Mouse (Mus musculus): ENCODE measurements at regions not wholly inside any gene's neighbourhood (a gene's known extent, or its start where the extent isn't known, plus 50 kb on each side); places are given as distances from the start of the nearest gene placed in this dataset.
A peak's percentile ranks its signal among the peaks of the same experiment; 100 is the strongest.

- no peak for DNase-seq
- intact Hi-C loops (cut with DNase I): no loop called here
Observed at GRCm38 (mm10) chr4:140463296-140463695, 202.5 kb downstream of the Arhgef10l start.

DNA sequence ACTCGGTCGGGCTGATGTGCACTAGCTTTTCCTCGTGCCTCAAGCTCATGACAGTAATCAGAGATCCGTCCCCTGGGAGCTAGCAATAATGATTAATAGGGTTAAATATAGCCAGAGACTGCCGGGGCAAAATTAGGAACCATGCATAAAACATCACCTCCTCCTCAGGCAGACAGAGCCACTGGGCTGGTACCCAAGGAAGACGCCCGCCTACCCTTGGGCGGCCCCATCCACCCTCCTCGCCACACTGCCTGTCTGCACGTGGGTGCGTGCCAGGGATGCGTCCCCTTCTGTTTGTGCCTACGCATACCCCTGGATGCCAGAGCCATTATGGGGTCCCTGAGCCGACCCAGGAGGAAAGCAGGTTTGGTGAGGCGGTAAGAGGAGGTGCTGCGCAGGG lies 204.5 kb downstream of the Arhgef10l start:
- intact Hi-C loops (cut with DNase I): no loop called here
- DNase-seq: peak; percentile 37

DNA sequence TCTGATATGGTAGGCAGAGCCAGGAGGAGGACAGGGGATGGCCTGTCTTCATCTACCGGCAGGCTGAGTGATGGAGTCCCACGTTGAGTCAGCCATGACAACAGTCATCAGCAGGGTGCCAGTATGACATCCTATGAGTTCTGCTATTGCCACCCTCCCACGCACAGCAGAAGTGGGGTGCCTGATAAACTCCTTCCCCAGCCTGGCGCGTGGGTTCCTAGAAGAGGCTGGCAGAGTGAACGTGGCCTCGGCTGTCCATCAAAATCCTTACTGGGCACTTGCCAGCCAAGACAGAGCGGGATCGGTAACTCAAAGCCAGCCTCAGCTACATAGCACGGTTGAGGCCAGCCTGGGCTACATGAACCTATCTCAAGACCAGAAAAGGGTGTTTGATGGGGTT lies 202.5 kb upstream of the Igsf21 start:
- DNase-seq: no peak
- intact Hi-C loops (cut with DNase I): no loop called here

DNA sequence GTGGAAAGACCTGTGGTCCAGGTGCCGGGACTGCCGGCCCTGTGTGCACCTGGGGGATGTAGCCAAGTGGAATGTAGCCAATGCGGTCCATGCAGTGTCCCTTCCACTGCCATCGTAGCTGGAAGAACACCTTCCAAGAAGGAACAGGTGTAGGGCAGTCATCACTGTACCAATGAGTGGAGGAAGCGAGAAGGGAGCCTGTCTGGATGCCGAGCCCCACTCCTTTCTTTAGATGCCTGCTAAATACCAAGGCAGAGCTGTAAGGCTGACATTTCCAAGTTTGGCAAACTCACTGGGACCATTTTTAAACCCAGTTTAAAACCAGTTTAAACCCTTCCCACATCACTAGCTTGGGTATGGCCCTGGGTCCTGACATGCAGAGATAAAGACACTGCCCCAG lies 199.9 kb upstream of the Igsf21 start:
- intact Hi-C loops (cut with DNase I): no loop called here
- DNase-seq: no peak

- DNase-seq: no peak
- intact Hi-C loops (cut with DNase I): no loop called here
Observed at GRCm38 (mm10) chr4:140445931-140446330, 199.3 kb upstream of the Igsf21 start.

GRCm38 (mm10) chr4:140443221-140443620 lies 196.6 kb upstream of the Igsf21 start:
- peak; percentile 75 for DNase-seq
- intact Hi-C loops (cut with DNase I): no loop called here

DNA sequence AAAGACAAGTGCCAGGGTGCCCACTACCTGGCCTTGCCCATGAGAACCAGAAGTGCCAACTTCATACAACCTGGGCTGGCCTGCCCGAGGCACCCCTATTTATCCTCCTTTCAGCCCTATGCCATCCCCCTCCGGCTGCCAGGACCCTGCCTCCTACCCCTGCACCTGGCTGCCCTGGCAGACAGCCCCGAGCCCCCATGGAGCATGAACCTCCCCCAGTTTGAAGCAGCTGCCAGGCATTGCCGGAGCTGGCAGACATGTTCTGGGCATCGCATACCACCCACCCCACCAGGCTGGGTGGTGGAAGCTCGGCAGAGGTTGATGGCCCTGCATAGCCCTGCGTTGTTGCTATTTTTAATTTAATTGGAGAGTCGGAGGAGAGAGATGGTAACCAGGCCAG lies 195.2 kb upstream of the Igsf21 start:
- DNase-seq: peak; percentile 88
- intact Hi-C loops (cut with DNase I): no loop called here

DNA sequence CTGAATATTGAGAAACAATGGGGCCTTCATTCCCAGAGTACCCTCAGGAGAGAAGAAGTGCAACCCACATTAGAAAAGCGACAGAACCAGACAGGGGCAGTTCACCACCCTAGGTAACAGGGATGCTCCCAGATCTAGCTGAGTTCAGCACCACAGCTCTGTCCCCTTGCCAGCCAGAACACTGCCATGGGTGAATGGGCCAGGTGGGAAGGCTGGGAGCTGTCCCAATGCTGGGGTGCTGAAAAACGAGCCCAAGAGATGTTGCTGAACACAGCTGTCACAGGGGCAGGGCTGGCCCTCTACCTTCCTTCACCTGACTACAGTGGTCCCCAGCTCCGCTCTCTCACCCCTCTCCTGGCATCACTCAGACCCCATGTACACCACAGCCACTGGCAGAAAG lies 193.3 kb upstream of the Igsf21 start:
- DNase-seq: no peak
- intact Hi-C loops (cut with DNase I): no loop called here

- intact Hi-C loops (cut with DNase I): no loop called here
- no peak for DNase-seq
Observed at GRCm38 (mm10) chr4:140436030-140436429, 189.4 kb upstream of the Igsf21 start.

DNA sequence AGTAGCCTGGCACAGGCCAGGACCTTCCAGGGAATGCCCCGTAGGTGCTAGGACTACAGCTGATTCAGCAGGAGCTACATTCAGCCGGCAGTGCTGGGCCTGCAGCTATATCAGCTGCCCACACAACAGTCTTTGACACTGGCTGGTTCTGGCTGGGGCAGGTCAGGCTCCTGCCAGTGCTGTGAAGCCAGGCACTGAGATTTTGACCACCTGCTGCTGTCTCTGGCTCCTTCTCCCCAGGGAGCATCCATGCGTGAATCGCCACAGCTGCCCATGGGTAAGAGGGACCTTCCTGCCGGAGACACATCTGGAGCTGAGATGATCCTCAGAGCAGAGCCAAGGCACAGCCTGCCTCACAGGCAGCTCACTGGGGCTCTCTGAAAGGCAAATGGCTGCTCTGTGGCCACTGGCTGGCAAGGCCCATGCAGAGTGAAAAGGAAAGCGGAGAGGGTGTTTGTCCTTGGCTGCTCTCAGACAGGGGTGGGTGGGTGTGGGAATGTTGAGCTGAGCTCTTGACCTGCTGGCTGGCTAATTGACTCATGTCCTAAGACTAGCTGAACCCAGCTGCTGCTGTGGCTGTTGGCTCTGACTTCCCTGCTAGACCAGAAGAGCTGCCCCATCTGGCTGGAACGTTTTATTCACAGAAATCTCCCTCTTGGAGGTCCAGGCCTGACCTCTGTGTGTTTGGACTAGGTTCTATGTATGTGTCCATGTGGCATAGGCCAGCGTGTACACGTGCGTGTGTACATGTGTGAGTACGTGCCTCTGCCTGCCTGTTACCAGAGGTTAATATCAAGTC lies 187.4 kb upstream of the Igsf21 start:
- DNase-seq: no peak
- intact Hi-C loops (cut with DNase I): no loop called here

GRCm38 (mm10) chr4:140432101-140432500 lies 185.5 kb upstream of the Igsf21 start:
- intact Hi-C loops (cut with DNase I): no loop called here
- no peak for DNase-seq

- intact Hi-C loops (cut with DNase I): no loop called here
- DNase-seq: no peak
Observed at GRCm38 (mm10) chr4:140427039-140427438, 180.5 kb upstream of the Igsf21 start.

DNA sequence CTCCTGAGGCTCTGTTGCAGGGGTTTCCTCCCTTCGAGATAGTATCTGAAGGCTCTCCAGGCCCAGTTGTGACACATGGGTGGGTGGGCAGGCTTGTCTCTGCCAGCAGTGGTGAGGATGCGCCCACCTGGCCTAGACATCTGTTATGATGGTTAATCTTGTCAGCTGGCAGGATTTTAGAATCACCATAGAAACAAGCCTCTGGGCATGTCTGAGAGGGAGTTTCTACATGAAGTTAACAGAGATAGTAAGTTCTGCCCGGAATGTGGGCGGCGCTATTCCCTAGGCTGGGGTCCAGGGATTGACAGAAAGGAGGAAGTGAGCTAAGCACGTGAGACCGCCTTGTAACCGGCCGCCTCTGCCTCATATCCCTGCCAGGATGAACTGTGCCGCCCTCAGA lies 177.2 kb upstream of the Igsf21 start:
- intact Hi-C loops (cut with DNase I): no loop called here
- DNase-seq: no peak

DNA sequence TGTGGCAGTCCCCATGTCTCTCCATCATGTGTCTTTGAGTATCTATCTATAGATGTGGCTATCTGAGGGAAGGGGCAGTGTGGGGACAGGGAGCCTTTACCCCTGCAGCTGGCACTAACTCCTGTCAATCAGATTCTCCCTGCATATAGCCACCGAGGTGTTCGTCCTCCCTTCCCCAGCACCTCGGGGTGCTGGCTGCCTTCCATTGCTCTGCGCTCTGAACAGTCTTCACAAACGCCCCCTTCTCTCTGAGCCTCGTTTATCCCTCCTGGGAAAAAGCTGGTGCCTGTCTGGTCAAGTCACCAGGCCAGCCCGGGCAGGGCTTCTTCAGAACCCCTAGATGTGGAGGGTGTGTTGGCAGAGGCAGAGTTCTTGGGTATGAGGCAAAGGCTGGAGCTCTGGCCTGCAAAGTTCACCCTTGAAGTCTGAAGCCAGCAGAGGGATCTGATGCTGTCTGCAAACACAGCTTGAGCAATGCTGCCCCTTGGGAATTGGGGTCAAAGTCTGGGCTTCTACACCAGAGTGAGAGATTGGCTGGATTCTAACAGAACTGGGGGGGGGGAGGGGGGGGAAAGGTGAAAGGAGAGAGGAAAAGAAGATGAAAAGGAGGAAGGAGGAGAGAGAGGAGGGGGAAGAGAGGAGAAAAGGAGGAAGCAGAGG lies 175.5 kb upstream of the Igsf21 start:
- DNase-seq: no peak
- intact Hi-C loops (cut with DNase I): no loop called here

DNA sequence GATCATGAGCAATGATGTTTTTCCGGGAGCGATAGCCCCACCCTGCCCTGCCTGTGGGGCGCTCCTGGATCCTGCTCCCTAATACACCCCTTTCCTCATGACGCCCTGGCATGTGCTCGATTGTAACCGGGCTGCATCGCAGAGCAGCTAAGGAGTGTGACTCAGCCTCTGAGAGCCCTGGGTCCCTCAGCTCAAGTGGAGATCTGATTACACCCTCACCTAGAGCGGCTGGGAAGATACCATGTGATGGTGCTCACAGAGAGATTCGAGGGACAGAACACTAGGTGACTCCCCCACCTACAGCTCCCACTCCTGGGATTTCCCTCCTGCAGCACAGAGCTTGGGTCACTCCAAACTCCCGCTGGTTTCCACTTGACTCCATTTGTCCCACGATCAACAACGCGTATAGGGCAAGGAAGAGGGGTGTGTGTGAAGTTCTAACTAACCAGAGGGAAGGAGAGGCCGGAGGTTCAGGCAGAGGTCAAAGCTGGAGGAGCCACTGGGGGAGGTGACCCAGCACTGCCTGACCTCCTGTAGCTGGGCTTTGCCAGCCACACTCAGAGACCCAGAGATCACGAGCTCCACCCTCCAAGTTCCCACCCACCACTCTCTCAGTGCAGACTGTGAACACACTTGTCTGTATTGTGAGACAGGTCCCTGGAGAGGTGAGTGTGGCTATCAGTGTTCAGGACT lies 173.3 kb upstream of the Igsf21 start:
- intact Hi-C loops (cut with DNase I): no loop called here
- DNase-seq: no peak

GRCm38 (mm10) chr4:140412312-140412930 lies 165.8 kb upstream of the Igsf21 start:
- peak; percentile 53 for DNase-seq
- intact Hi-C loops (cut with DNase I): no loop called here

DNA sequence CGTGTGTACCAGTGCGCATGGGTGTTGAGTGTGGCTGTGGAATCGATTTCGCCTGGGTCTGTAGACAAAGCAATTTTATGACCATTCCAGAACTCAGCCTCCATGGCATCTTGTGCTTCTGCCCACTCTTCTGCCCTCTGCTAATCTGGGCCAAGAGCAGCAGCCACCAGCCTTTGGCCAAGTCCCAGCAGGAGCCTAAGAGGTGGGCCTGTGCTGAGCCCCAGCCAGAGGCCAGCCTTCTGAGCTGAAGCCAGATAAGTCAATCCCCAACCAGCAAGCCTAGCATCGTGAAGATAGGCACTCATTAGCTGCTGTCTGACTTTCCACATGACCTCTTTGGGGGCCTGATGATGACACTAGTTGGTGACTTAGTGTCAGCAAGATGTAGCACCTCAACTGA lies 161.9 kb upstream of the Igsf21 start:
- intact Hi-C loops (cut with DNase I): no loop called here
- DNase-seq: peak; percentile 75

DNA sequence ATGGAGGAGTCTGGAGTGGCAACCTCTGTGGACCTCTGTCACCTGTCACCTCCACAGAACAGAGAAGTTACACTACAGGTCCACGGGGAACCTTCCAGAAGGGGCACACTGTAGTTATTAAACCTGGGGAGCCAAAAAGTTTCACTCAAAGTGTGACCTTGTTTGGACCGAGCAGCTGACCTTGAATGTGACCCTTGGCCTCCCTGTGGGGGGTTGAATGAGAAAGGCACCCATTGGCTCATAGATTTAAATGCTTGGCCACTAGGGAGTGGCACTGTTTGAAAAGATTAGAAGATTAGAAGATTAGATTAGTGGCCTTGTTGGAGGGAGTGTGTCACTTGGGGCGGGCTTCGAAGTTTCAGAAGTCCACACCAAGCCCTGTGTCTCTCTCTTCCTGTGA lies 160.3 kb upstream of the Igsf21 start:
- no peak for DNase-seq
- intact Hi-C loops (cut with DNase I): no loop called here

GRCm38 (mm10) chr4:140405993-140406881 lies 159.7 kb upstream of the Igsf21 start:
- intact Hi-C loops (cut with DNase I): no loop called here
- peak; percentile 76 for DNase-seq

DNA sequence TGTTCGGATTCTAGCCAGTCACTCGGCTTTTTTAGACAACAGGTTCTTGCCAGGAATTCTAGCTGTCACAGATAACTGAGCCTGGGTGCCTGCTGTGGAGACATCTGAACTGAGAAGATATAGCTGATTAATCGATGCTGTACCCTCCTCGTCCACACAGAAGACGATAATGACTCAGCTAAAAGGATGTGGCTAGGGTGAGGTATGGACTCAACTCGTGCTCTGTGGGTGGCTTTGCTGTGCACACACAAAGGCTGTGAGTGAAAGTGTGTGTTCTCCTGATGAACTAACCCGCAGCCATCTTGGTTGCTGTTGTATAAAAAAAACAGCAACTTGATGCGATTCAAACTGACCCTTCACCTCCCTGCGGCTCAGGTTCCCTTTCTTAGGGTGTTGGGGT lies 158.8 kb upstream of the Igsf21 start:
- no peak for DNase-seq
- intact Hi-C loops (cut with DNase I): no loop called here

DNA sequence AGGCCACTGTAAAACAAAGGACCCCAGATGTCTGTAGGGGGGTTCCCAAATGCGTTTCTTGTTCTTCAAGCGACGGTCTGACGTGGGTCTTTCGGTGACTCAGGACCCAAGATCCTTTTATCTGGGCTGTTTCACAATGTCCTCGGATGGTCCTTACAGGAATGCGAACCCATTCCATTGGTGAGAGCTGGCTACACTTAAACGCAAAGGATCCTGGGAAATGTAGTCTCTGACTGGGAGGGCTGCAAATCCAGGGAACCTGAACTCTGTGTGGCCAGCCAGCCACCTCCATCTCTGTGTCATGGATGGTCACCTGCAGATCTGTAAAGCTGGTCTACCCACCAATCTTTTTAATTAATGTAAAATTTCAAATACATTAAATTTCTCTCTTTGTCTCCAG lies 156.5 kb upstream of the Igsf21 start:
- intact Hi-C loops (cut with DNase I): no loop called here
- no peak for DNase-seq
